Mouse (Mus musculus) embryonic fibroblast, embryonic 13.5 days (primary cell): ENCODE data around the gene Slc26a8. TPM values are rescaled to one million over a fixed set of nuclear protein-coding genes. Genes with fewer than 3 reads are reported as not detected.

Source experiments
- H3K27ac ChIP-seq: 2 replicates; pipeline ENCODE4 v1.5.1; 2012; ENCODE audit warnings: low read length, control low read depth, inconsistent platforms; ENCODE audit not compliant: insufficient read depth
- H3K4me1 ChIP-seq: 2 replicates; pipeline ENCODE4 v1.6.1; 2011; ENCODE audit warnings: low read length; ENCODE audit not compliant: control insufficient read depth, insufficient read depth
- H3K4me3 ChIP-seq: 2 replicates; pipeline ENCODE4 v1.5.1; 2011; ENCODE audit warnings: mild to moderate bottlenecking, control low read depth, low read length; ENCODE audit not compliant: insufficient read depth
- CTCF ChIP-seq: IDR thresholded peaks from 2 replicates; pipeline ENCODE4 v1.5.1; 2011; ENCODE audit warnings: mild to moderate bottlenecking, control low read depth, low read length, moderate library complexity, borderline replicate concordance; ENCODE audit not compliant: insufficient read depth
- POLR2A ChIP-seq: IDR thresholded peaks from 2 replicates; pipeline ENCODE4 v1.6.1; 2011; ENCODE audit warnings: low read depth, mild to moderate bottlenecking, control low read depth, low read length, moderate library complexity
- polyA plus RNA-seq: library from polyadenylated mRNA; stranded (reverse); fragments of >200 nt; gene quantifications from 2 replicates; pipeline ENCODE4 v1.2.4, GENCODE M21; 2011; ENCODE audit warnings: low read depth; ENCODE audit not compliant: missing spikeins, insufficient read length

The Slc26a8 gene
- polyA plus RNA-seq, 1 experiment, result 1.0 TPM

DNA sequence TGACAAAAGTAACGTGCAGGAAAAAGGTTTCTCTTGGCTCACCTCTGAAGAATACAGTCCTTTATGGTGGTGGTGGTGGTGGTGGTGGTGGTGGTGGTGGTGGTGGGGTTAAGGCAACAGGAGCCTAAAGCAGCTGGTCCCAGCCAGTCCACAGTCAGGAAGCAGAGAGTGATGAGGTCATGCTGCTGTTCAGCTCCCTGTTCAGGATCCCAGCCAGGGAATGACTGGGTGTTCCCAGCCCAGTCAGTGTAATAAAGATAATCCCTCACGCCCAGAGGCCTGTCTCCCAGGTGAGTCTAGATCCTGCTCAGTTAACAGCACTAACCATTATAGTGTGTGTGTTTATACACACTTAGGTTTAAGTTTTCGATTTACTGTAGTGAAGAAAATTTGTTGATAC, 11.7 kb upstream of the Slc26a8 start:
- TF ChIP-seq POLR2A (no peak), CTCF (no peak)
- Histone ChIP-seq H3K4me1 (peaks cover 32% of the 10 kb centered on the region), H3K4me3 (no peak overlapping the region), H3K27ac (no peak overlapping the region)

DNA sequence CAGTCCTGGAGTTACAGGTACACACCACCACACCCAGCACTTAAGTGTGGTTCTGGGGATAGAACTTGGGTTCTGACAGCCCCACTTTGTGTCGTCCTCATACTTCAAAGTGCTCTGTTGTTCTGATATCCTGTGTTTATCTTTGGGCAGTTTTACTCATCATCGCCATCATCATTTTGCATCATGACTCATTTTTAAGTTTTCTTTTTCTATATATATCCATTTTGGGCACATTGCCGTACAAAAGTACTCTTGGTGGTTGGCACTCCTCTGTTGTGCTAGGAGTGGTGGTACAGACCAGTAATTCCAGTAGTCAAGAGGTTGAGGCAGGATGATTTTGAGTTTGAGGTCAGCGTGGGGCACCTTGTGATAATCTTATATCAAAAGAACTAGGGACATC, 11.1 kb upstream of the Slc26a8 start:
- Histone ChIP-seq H3K4me3 (no peak overlapping the region), H3K27ac (no peak overlapping the region), H3K4me1 (peaks cover 34% of the 10 kb centered on the region)
- no peak for TF ChIP-seq POLR2A
- no peak for TF ChIP-seq CTCF

DNA sequence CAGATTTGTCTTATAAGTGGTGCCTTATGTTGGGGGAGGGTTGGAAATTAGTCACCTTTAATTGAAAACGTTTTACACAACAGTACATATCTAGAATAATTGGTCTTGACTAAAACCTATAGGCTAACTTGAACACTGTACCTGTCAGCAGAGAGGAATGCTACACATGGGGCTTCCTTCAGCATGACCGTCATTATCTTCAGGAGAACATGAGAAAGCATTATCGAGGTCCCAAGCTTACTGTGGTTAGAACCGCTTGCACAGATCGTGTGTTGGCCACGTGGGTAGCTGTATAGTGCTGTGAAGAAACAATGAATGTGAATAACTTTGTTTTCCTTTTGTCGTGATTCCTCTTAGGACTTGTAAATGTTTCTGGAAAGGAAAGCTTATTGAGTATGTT, 9.8 kb upstream of the Slc26a8 start:
- Histone ChIP-seq H3K4me3 (no peak overlapping the region), H3K27ac (no peak overlapping the region), H3K4me1 (peaks cover 26% of the 10 kb centered on the region)
- TF ChIP-seq POLR2A, result no peak
- no peak for TF ChIP-seq CTCF

DNA sequence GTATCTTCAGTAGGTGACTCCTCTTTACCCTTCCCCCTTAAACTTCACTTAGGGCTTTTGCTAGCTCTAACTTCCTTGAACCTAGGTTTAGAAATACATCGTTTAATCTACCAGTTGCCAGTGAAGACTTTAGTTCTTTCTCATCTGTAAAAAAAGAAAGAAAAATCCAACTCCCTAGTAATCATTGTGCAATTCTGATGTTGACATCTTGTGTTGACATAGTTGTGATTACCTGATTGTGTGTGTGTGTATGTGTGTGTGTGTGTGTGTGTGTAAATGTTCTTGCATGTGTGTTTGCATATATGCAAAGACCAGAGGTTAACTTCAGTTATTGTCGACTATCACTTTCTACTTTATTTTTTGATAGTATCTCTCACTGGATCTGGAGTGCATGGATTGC, 8.6 kb upstream of the Slc26a8 start:
- no peak overlapping the region for H3K27ac ChIP-seq
- no peak for TF ChIP-seq CTCF
- no peak for TF ChIP-seq POLR2A
- peaks cover 28% of the 10 kb centered on the region for H3K4me1 ChIP-seq
- no peak overlapping the region for H3K4me3 ChIP-seq

DNA sequence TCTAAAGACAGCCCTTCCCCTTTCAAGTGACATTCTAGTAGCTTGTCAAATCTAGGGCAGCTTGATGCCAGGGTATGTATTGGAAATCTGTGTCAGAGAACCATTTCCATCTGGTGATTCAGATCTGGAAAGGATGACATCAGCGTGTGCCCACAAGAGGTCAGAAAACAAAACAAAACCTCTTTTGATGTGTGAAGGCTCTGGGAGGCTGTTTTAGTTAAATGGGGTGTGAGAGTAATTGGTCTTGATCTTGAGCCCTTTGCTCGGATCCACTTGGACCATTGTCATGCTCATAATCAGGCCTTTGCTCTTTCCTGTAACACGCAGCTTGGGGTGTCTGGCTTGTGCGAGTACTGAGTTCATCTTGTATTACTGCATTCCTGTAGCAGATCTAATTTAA, 8.2 kb upstream of the Slc26a8 start:
- TF ChIP-seq CTCF, result no peak
- TF ChIP-seq POLR2A, result no peak
- Histone ChIP-seq H3K27ac (no peak overlapping the region), H3K4me1 (peaks cover 32% of the 10 kb centered on the region), H3K4me3 (no peak overlapping the region)

DNA sequence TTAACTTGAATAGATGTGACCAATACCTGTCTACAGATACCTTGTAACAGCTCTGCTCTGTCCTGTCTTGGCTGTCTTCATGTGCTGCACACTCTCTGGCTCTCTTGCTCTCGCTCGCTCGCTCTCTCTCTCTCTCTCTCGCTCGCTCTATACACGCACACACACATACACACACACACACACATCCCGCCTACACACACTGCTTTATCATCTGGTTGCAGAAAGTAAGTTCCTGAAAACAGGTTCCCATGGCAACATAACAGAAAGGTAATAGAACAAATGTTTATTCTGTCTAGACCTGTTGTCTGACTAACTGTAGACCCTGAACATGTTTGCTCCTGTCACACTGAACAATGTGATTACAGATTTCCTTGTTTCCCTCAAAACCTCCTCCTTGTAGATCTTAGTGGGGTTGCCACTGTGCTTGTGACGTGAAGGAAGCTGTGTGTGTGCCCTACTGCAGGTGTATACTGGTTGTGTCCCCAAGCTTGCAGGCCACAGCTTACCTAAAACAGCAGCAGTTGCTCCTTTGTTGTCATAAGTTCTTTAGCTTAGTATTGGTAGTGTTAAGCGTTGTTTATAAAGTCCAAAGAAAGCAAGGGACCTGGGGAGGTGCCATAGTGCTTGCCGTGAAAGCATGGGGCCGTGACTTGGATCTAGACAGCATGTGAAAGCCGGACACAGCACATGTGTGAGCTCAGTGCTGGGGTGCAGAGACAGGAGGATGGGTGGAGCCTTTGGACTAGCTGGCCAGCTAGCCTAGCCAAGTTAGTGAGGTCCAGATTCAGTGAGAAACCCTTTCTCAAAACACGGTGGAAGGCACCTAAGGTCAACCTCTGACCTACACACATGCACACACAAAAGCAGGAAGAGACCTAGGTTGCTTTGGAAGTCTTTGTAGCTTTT, 7.5 kb upstream of the Slc26a8 start:
- peaks cover 33% of the 10 kb centered on the region for H3K4me1 ChIP-seq
- TF ChIP-seq CTCF (no peak), POLR2A (no peak)
- H3K27ac ChIP-seq, result no peak overlapping the region
- no peak overlapping the region for H3K4me3 ChIP-seq

DNA sequence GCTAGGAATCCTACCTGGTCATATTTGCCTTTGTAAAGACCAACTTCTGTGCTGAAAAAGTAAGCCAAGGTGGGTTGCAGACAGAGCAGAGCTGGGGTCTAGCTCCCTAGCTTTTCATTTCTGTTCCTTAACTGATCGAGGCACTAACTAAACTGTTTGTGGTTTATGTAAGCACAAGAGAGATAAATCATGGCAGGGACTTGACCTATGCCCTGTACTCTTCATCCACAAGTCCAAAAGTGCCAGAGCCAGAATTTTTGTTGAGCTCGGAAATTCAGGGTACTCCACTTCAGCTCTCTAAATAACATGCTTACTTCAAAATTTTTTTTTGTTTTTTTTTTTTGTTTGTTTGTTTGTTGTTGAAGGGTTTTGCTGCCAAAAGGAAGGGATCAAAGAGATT, 6.6 kb upstream of the Slc26a8 start:
- TF ChIP-seq CTCF, result no peak
- TF ChIP-seq POLR2A, result no peak
- Histone ChIP-seq H3K4me1 (peaks cover 33% of the 10 kb centered on the region), H3K4me3 (no peak overlapping the region), H3K27ac (no peak overlapping the region)

DNA sequence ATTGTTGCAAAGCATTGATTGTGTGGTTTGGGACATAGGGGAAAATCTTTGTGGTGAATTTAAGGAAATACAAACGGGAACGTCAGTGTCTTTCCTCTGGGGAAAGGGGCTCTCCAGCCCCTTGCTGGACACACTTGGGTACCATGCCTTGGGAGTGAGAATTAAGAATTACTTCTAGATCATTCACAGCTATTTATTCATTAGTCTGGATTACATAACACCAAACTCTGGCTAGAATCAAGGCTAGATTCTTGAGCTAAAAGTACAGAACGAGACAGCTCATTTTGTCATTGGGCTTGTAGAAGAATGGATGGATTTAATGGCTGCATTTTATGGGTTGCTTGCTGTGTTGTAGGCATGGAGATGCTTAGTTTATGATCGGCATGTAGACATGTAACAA, 4.8 kb upstream of the Slc26a8 start:
- Histone ChIP-seq H3K4me3 (no peak overlapping the region), H3K4me1 (peaks cover 29% of the 10 kb centered on the region), H3K27ac (no peak overlapping the region)
- TF ChIP-seq POLR2A, result no peak
- no peak for TF ChIP-seq CTCF

DNA sequence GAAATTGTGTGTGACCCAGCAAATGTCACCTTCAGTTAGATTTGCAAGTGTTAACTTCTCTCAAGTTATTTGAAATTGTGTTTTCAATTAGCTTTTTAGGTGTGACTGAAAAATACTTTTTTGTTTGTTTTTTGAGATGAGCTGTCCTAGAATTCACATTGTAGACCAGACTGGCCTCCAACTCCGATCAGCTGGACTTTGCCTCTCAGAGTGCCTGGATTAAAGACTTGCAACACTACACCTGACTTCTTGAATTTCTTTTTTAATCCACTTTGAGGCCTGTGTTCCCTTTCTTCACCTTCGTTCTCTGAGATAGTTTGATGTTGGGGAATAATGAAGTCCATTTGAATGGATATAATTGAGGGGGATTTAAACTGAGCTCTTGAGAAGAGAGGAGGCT, 4.0 kb upstream of the Slc26a8 start:
- Histone ChIP-seq H3K4me3 (no peak overlapping the region), H3K27ac (no peak overlapping the region)

DNA sequence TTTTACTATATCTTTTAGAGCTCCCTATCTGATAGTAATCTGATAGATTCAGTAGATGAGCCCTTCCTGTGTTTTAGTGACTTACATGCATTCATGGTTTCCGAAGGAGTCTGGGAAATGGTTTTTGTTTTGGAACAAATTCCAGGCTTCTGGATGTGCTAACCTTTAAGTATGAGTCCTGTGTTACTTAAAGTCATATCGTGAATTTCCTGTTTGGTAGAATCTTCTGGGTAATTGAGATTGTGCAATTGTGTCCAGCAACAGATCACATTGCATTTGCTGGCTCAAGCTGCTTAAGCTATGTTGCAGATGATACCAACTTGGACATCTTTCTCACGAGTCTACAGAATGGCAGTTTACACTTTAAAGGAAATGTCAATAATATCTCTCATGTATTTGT, 3.1 kb upstream of the Slc26a8 start:
- Histone ChIP-seq H3K27ac (no peak overlapping the region), H3K4me1 (peaks cover 19% of the 10 kb centered on the region)
- TF ChIP-seq POLR2A (no peak), CTCF (no peak)

More for the DNA sequence above, 4.0 kb upstream of the Slc26a8 start:
- TF ChIP-seq CTCF (no peak), POLR2A (no peak)
- H3K4me1 ChIP-seq, result peaks cover 27% of the 10 kb centered on the region

More for the DNA sequence above, 3.1 kb upstream of the Slc26a8 start:
- H3K4me3 ChIP-seq, result peak overlapping the region; percentile 87
